1 mouse cellular context compared by ENCODE assay signal in the genomic region with DNA sequence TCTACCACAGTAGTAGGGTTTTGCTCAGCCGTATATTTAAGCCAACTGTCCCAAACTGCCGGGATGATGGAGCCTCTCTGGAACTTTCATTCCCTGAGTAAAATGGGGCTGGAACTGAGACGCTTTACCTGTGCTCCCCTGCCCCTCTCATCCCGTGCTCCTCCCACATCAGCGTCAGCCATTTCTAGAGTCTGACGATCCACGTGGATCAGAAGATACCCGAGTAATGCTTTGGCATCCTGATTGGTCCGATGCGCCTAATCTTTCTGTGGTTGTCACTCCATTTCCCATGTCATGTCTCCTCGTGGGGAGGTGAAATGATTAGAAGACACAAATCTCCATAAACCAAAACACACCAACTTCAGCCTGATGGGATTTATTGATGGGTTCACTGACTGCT.
TF ChIP-seq lines count a peak whose summit lies in the region.

No protein-coding gene starts in this region.

TF ChIP-seq in CH12.LX, 34 proteins besides CTCF, POLR2A, EP300 and RAD21 (continued from another document):
- TF ChIP-seq JUND (conservative IDR thresholded peaks at IDR 0.05; ENCODE audit: low read depth, low read length) (no peak), ZMIZ1 (IDR thresholded peaks at IDR 0.05; ENCODE audit: low read depth, low read length) (peak; percentile 90; the same call in 1 of the 2 replicates), IRF4 (IDR thresholded peaks at IDR 0.05; ENCODE audit: low read depth, low read length) (no peak; the same call in 1 of the 2 replicates), NELFE (IDR thresholded peaks at IDR 0.05; ENCODE audit: low read depth, low read length) (peak; percentile 59; the same call in 1 of the 2 replicates), NRF1 (IDR thresholded peaks at IDR 0.05; ENCODE audit: low read depth, low read length) (no peak)
